Mouse (Mus musculus) frontal cortex, adult (tissue): ENCODE results near the gene Axdnd1.
"Not testable (repeated sequence)": the region's sequence is repeated elsewhere in the genome, so short reads cannot be mapped to it uniquely, and the experiment has no call there.

Experiments
- ATAC-seq: cut with Nextera tagmentation; 2 replicates; pipeline ENCODE4 v1.9.2; 2017; ENCODE audit warnings: mild to moderate bottlenecking, moderate library complexity, mixed read lengths; ENCODE audit not compliant: low TSS enrichment

Axdnd1 gene

DNA sequence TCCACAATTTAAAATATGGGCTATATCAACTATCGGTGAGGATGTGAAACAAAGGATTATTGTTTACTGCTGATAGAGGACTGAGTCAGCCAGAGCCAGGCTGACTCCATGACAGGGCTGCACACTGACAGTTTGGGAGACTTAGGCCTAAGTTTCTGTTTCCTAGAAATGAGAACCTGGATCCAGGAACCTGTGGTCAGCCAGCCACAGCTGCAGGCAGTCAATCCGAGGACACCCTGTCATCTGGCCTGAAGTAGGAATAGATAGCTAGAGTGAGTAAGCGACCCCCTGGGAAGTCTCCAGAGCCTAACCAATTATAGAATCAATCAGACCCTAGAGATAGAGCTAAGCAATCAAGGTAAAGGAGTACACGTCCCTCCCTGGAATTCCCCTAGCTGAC is 76.5 kb downstream of the Axdnd1 start:
- no peak for ATAC-seq

DNA sequence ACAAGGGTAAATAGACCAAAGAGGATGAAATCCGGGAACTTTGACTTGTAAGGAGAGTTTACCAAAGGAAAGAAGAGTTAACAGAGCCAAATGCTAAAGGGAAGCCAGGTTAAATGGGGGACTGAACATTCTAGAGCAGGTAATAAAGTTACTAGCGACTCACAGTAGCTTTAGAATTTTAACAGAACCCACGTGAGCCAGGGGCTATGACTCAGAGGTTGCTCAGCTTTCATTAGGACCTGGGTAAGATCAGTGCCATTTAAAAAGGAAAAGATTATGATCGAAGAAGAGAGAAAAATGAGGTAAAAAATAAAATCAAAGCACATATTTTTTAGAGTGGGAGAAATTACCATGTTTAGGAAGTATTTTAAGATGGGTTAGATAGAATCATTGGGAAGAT is 80.1 kb downstream of the Axdnd1 start:
- no peak for ATAC-seq

DNA sequence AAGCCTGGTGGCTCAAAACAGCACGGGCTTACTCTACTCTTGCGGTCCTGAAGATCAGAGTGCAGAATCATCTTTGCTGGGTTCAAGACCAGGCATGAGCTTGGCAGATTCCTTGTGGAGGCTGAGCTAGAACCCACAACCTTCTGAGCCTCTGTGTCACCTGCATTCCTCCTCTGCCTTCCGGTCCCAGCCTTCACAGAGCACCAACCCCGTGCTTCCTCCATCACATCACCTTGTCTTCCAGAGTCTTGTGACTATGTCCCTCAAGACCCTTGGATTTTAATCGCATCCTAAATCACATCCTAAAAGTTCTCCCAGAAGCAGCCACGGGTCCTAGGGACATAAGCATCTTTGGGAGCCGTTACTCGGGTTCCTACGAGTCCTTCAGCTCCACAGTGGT is 97.8 kb downstream of the Axdnd1 start:
- ATAC-seq = no peak

- no peak for ATAC-seq
These were observed 110.3 kb downstream of the Axdnd1 start, which contains the start of gene Nphs2 for GRCm38 (mm10) chr1:156310630-156311029. Gene Nphs2, plus strand, starts transcription at chr1:156310727.

DNA sequence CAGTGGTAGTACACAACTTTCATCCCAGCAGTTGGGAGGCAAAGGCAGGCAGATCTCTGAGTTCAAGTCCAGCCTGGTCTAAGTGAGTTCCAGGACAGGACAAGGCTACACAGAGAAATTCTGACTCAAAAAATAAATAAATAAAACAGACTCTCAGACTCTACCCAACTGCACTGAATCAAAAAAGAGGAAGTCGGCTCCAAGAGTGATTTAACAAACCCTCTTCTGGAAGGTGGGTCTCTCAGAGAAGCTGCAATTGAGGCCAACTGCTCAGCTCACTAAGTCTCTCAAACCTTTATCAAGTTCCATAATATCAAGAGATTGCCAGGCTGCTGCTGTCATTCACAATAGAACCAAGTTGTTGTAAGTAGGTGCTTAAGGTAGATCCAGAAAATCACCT is 112.4 kb downstream of the Axdnd1 start:
- no peak for ATAC-seq

- ATAC-seq = peak; percentile 88
These were observed 117.8 kb downstream of the Axdnd1 start, which contains the start of gene Tdrd5 for GRCm38 (mm10) chr1:156302911-156303749. Gene Tdrd5, minus strand, starts transcription at chr1:156303664.

DNA sequence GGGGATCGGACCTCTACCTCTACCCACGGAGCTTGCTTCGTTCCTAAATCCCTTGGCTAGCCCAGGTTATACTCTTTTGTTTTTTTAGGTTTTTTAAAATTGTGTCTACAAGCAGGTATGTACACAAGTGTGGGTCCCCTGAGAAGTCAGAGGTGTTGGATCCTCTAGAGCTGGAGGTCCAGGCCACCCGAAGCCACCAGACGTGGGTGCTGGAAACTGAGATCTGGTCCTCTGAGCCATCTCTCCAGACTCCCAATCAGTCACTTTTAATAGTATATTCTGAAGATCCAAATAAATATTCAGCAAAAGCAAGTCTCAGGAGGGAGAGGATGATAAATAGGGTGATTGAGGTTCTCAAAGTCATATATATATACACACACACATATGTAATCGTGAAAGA is 130.9 kb downstream of the Axdnd1 start:
- ATAC-seq = no peak

DNA sequence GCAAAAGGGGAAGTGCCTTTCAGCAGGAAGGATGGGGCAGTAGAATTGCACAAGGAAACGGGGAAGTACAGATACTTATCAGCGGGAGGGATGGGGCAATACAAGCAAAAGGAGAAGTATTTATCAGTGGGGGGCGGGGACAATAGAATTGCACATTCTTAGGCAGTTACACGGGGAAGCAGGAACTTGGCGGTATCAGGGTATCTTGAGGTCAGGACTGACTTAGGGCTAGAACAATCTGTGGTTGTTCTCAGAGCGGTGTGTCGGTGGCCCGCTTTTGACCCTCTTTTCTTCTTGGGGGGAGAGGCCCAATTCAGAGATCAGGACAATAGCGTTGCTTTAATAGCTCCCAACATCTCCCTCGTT is 131.8 kb downstream of the Axdnd1 start:
- not testable (repeated sequence) for ATAC-seq

DNA sequence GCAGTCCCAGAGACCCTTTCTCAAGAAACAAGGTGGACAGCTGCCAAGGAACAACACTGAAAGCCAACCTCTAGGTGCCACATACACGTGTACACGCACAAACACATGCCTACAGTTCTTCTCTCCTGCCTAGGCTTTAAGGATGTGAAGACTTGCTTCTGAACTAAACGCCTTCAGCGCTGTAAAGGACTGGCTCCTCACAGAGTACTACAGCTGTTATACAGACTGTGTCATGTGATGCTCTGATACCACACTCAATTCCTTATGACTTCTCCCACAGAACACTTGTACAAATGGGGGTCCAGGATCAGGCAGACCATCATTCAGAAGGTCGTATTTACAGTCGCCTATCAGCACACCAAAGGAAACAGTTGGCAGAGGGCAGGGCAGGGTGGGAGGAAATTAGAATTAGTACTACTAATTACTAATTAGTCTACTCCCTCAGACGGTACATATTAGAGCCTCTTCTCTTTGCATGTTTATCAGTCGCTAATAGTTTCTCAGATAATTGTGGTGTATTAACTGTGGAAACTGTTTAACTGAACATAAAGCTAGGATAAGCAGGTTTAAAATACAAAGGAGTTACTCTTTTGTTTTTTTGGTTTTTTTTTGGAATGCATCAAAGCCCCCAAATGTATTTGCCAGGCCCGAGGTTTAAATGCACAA is 132.3 kb downstream of the Axdnd1 start:
- no peak for ATAC-seq

DNA sequence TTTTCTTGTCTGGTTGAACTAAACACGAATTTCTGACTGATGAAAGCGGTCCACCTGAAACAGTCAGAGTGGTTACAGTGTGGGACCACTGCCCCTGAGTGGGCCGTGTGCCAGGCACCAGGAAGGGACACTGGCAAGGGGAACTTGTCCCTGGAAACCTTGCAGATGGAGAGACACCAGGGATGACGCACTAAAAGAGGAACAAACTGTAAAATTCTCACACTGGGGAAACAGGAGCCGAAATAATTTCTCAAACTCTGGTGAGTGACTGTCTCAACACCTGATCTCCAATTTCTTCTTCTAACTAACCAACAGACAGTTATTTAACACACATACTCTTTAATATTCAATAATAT is 135.4 kb downstream of the Axdnd1 start:
- ATAC-seq = no peak

DNA sequence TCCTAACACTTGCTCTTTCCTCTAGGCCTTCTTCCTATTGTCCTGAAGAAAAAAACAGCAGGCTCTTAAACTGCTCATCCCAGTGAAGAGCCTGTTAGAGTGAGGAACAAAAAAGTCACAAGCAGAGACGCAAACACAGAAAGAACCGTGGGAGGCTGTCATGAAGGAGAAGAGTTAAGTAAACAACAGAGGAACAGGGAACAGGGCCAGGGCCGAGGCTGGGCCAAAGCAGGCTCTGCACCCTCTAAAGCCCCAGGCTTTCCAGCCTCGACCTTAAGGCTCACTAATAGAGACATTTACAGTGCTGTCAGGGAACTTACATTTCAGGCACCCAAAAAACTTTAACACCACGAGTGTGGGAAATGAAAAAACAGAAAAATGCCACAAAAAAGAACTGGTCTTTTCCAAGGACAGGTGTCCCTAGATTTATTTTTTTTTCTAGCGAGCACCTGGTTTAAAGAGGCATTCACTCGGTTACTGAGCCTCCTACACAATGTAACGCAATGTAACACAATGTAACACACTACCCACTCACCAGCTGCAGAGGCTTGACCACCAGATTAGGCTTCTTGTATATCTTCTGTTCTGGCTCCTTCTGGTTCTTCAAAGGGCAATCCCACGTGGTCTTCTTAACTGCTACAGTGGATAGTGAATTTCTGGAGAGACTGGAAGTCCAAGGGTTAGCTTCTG is 136.0 kb downstream of the Axdnd1 start:
- no peak for ATAC-seq

DNA sequence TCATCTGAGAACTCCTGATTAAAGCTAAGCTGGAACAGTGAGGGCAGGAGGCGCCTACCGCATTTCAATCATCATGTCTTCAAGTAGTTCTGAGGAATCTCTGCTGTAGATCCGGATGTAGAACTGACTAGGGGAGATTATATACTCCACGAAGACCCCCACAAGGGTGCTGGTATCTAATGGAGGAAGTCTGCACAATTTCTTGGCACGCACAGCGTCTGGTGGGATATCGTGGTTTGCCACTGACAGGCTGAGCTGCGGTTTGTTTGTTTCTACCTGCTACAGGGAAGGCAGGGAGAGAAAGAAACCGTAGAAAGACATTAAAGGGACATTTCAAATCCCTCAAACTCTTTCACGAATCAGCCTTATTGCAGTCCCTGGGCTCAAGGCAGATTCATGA is 136.8 kb downstream of the Axdnd1 start:
- no peak for ATAC-seq

- ATAC-seq = no peak
These were observed 140.8 kb downstream of the Axdnd1 start for GRCm38 (mm10) chr1:156280131-156280530.

DNA sequence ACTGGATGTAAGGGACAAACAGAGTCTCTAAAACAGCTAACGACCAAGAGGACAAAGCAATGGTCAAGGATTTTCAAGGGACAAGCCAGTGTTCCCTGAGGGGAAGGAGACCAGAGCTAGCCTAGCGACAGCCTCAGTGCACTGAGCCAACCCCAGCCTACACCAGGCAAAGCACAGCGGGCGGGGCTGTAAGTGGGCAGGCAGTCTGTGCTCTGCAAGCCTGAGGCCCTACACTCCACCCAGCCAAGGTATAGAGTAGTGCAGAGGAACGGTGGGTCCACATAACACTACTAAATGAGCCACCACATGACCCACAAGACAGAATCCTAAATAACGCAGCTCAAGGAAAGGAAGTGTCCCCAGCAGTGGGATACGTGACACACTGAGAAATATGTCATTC is 147.3 kb downstream of the Axdnd1 start:
- ATAC-seq = no peak
